ENCODE assay signal across 34 mouse cellular contexts in the genomic region with DNA sequence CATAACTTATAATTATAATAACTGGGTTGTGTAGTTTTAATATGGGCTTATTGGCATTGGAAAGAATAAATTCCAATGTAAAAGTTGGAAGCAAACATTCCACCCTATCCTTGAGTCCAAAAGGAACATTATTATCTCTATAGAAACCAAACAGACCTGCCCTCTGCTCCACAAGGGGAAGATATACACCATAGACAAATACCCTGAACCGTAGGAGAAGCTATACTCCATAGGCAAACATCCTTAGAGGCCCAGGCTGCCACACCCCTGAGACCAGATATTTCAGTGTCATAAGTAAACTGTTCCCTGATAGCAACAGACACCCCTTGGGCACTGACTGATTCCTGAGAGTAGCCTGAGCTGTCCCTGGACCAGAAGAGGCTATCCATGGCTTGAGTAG. TPM values are rescaled to one million over a fixed set of nuclear protein-coding genes. Genes with fewer than 3 reads are reported as not detected.
"Had no signal": no experiment of that assay in that cellular context is flagged by ENCODE, and none has a peak within 500 bp of the region (broad histone marks: within the 10 kb centered on the region; RNA-seq: fewer than 3 reads in every experiment).

No protein-coding gene starts in this region.

- H3K9me3 ChIP-seq: embryonic facial prominence, embryonic 10.5 days; embryonic facial prominence, embryonic 12.5 days; embryonic facial prominence, embryonic 13.5 days; embryonic facial prominence, embryonic 15.5 days; forebrain, embryonic 10.5 days; forebrain, embryonic 12.5 days; forebrain, embryonic 13.5 days; forebrain, embryonic 15.5 days had no signal

- H3K27me3 ChIP-seq: embryonic facial prominence, embryonic 12.5 days; embryonic facial prominence, embryonic 13.5 days; embryonic facial prominence, embryonic 15.5 days; forebrain, embryonic 12.5 days; forebrain, embryonic 13.5 days; forebrain, embryonic 15.5 days had no signal

- H3K36me3 ChIP-seq: embryonic facial prominence, embryonic 10.5 days; embryonic facial prominence, embryonic 12.5 days; embryonic facial prominence, embryonic 13.5 days; embryonic facial prominence, embryonic 15.5 days; forebrain, embryonic 10.5 days; forebrain, embryonic 12.5 days; forebrain, embryonic 15.5 days had no signal

- H3K4me3 ChIP-seq: embryonic facial prominence, embryonic 10.5 days; embryonic facial prominence, embryonic 12.5 days; embryonic facial prominence, embryonic 13.5 days; embryonic facial prominence, embryonic 15.5 days; erythroblast, embryonic 14.5 days; forebrain, embryonic 10.5 days; forebrain, embryonic 12.5 days; forebrain, embryonic 13.5 days; forebrain, embryonic 15.5 days; gastrocnemius, adult 2 months; heart, adult 2 months had no signal

- H3K4me1 ChIP-seq: embryonic facial prominence, embryonic 13.5 days; embryonic facial prominence, embryonic 15.5 days; forebrain, embryonic 12.5 days; forebrain, embryonic 13.5 days; forebrain, embryonic 15.5 days had no signal

- H3K9ac ChIP-seq: embryonic facial prominence, embryonic 12.5 days; embryonic facial prominence, embryonic 13.5 days; embryonic facial prominence, embryonic 15.5 days; forebrain, embryonic 12.5 days; forebrain, embryonic 13.5 days; forebrain, embryonic 15.5 days; forebrain, postnatal 0 days had no signal

- H3K4me2 ChIP-seq: embryonic facial prominence, embryonic 12.5 days; embryonic facial prominence, embryonic 13.5 days; embryonic facial prominence, embryonic 15.5 days; forebrain, embryonic 12.5 days; forebrain, embryonic 13.5 days; forebrain, embryonic 15.5 days had no signal

- H3K27ac ChIP-seq: embryonic facial prominence, embryonic 10.5 days; embryonic facial prominence, embryonic 12.5 days; embryonic facial prominence, embryonic 13.5 days; embryonic facial prominence, embryonic 15.5 days; forebrain, embryonic 10.5 days; forebrain, embryonic 12.5 days; forebrain, embryonic 13.5 days; forebrain, embryonic 15.5 days; gastrocnemius, adult 2 months; heart, adult 2 months had no signal

- ATAC-seq: forebrain, embryonic 13.5 days; forebrain, embryonic 14.5 days; forebrain, embryonic 15.5 days; forebrain, embryonic 16.5 days; forebrain, postnatal 0 days had no signal

- DNase-seq: cerebellum, adult 2 months; cerebellum, adult 8-10 months; cerebellum, adult 9-10 months; cerebellum, adult 9-11 months; cerebellum, postnatal 10 days; cerebellum, postnatal 14 days; cerebellum, postnatal 25 days; cerebellum, postnatal 36 days; embryo, embryonic 11 days; forebrain, postnatal 0 days; gastrocnemius, adult 2 months; gastrocnemius, postnatal 10 days; gastrocnemius, postnatal 14 days; gastrocnemius, postnatal 25 days; gastrocnemius, postnatal 36 days; heart, adult 18-20 months; heart, adult 2 months had no signal

RNA-seq across cellular contexts. Expression of a gene that starts 21.0 kb away (rescaled TPM):
- polyA plus RNA-seq: cerebellum, adult 2 months; embryonic facial prominence, embryonic 10.5 days; erythroblast, embryonic 14.5 days; forebrain, embryonic 10.5 days; forebrain, embryonic 11.5 days; forebrain, embryonic 13.5 days; forebrain, embryonic 14.5 days; forebrain, embryonic 15.5 days; forebrain, embryonic 16.5 days; forebrain, postnatal 0 days; gonadal fat pad, adult 2 months; heart, adult 2 months had no signal

RNA-seq across cellular contexts. Expression of a gene that starts 44.9 kb away (rescaled TPM):
- polyA plus RNA-seq: cerebellum, adult 2 months; cortical plate, adult 2 months; embryonic facial prominence, embryonic 11.5 days; embryonic facial prominence, embryonic 12.5 days; embryonic facial prominence, embryonic 13.5 days; embryonic facial prominence, embryonic 14.5 days; erythroblast, embryonic 14.5 days; forebrain, embryonic 11.5 days; forebrain, embryonic 12.5 days; forebrain, embryonic 13.5 days; forebrain, embryonic 14.5 days; forebrain, embryonic 15.5 days; forebrain, embryonic 16.5 days; forebrain, postnatal 0 days; frontal cortex, adult 2 months; gonadal fat pad, adult 2 months; heart, adult 2 months had no signal
